Mouse (Mus musculus): ENCODE results near the gene Inpp5a. TPM values are rescaled to one million over a fixed set of nuclear protein-coding genes. Genes with fewer than 3 reads are reported as not detected.

Gene Inpp5a
- polyA plus RNA-seq, 2 experiments from 2014 or later: 4.8 to 6.5 TPM

- no peak for ATAC-seq
Measured at GRCm38 (mm10) chr7:139544706-139545625, 156.1 kb downstream of the Inpp5a start.

- ATAC-seq: no peak
Measured at GRCm38 (mm10) chr7:139547325-139547724, 158.4 kb downstream of the Inpp5a start.

GRCm38 (mm10) chr7:139550086-139550783 lies 161.3 kb downstream of the Inpp5a start:
- ATAC-seq: no peak

- no peak for ATAC-seq
Measured at GRCm38 (mm10) chr7:139551519-139551918, 162.6 kb downstream of the Inpp5a start.

- no peak for ATAC-seq
Measured at GRCm38 (mm10) chr7:139556331-139556730, 167.4 kb downstream of the Inpp5a start.

- no peak for ATAC-seq
Measured at GRCm38 (mm10) chr7:139556746-139557526, 168.0 kb downstream of the Inpp5a start.

GRCm38 (mm10) chr7:139559659-139560058 lies 170.8 kb downstream of the Inpp5a start:
- no peak for ATAC-seq

- ATAC-seq: no peak
Measured at GRCm38 (mm10) chr7:139563425-139563824, 174.5 kb downstream of the Inpp5a start.

- ATAC-seq: no peak
Measured at GRCm38 (mm10) chr7:139564161-139564560, 175.3 kb downstream of the Inpp5a start.

GRCm38 (mm10) chr7:139565998-139566397 lies 177.1 kb downstream of the Inpp5a start:
- no peak for ATAC-seq

GRCm38 (mm10) chr7:139566533-139566932 lies 177.6 kb downstream of the Inpp5a start:
- no peak for ATAC-seq

- no peak for ATAC-seq
Measured at GRCm38 (mm10) chr7:139570788-139571187, 181.9 kb downstream of the Inpp5a start.

GRCm38 (mm10) chr7:139572665-139573064 lies 183.8 kb downstream of the Inpp5a start:
- ATAC-seq: no peak

- no peak for ATAC-seq
Measured at GRCm38 (mm10) chr7:139576064-139576686, 187.3 kb downstream of the Inpp5a start.

- no peak for ATAC-seq
Measured at GRCm38 (mm10) chr7:139579261-139579905, 190.5 kb downstream of the Inpp5a start.

- no peak for ATAC-seq
Measured at GRCm38 (mm10) chr7:139580851-139581775, 192.2 kb downstream of the Inpp5a start.

GRCm38 (mm10) chr7:139581801-139582571 lies 193.1 kb downstream of the Inpp5a start:
- no peak for ATAC-seq

- ATAC-seq: no peak
Measured at GRCm38 (mm10) chr7:139582595-139582994, 193.7 kb downstream of the Inpp5a start, which contains the start of gene Nkx6-2. Gene Nkx6-2 (minus strand): TSS chr7:139582797.

GRCm38 (mm10) chr7:139583094-139583737 lies 194.3 kb downstream of the Inpp5a start:
- no peak for ATAC-seq
